11 mouse cellular contexts compared by ENCODE assay signal in the genomic region with DNA sequence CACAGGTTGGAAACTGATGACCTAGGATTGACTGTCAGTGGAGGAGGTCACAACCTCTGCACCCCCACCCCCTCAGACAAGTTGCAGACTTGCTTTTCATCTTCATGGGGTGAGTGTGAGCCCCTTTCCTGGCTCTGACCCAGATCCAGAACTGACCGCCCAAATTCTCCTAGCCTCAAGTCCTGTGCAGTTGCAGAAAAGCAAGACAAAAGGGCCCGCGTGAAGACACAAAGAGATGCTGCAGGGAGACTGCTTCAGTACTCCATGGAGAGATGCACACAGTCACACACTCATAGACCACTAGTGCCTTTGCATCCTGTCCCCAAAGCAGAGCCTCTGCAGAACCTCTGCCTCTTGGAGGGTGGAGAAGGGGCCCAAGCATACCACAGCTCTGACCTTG. TPM values are rescaled to one million over a fixed set of nuclear protein-coding genes. Genes with fewer than 3 reads are reported as not detected.
DNase-seq lines count a peak whose midpoint lies in the region; ATAC-seq and TF ChIP-seq lines count a peak whose summit lies in the region.
"Had no signal": no experiment of that assay in that cellular context is flagged by ENCODE, and none has a peak within 500 bp of the region (broad histone marks: within the 10 kb centered on the region; RNA-seq: fewer than 3 reads in every experiment).

No protein-coding gene starts in this region.

- intact Hi-C loops in heart, postnatal 10 days (cut with DNase I): loop anchor here (5.0 kb wide), 1 partner anchor 88 kb away; no protein-coding TSS in a partner anchor

- peaks cover 6% of the 10 kb centered on the region for H3K36me3 ChIP-seq in forebrain, postnatal 0 days (ENCODE audit: insufficient read depth)
- peaks cover 8% of the 10 kb centered on the region; the same call in 1 of the 2 replicates for H3K36me3 ChIP-seq in midbrain, embryonic 12.5 days
- no peaks in the 10 kb centered on the region for H3K36me3 ChIP-seq in lung, postnatal 0 days (ENCODE audit: insufficient read depth, low read length)
- H3K36me3 ChIP-seq: kidney, embryonic 15.5 days; liver, embryonic 15.5 days had no signal

- peak; percentile 27 for DNase-seq in right cerebral cortex, postnatal 25 days
- no peak for DNase-seq in right cerebral cortex, adult 18-20 months
- DNase-seq in forebrain, postnatal 0 days: peak; percentile 31
- no peak for DNase-seq in heart, postnatal 10 days
- DNase-seq in lung, postnatal 0 days (ENCODE audit: low spot score): no peak

- no peak for TF ChIP-seq CTCF in forebrain, postnatal 0 days (IDR thresholded peaks at IDR 0.05; ENCODE audit: low read depth)
- TF ChIP-seq CTCF in lung, postnatal 0 days (IDR thresholded peaks at IDR 0.05): no peak

- no peaks in the 10 kb centered on the region for H3K9me3 ChIP-seq in forebrain, postnatal 0 days (ENCODE audit: low read length)
- H3K9me3 ChIP-seq in midbrain, embryonic 12.5 days: no peaks in the 10 kb centered on the region
- no peaks in the 10 kb centered on the region for H3K9me3 ChIP-seq in lung, postnatal 0 days (ENCODE audit: low read length)
- H3K9me3 ChIP-seq: kidney, embryonic 15.5 days; liver, embryonic 15.5 days had no signal

- peak overlapping the region; percentile 25 for H3K4me3 ChIP-seq in forebrain, postnatal 0 days (ENCODE audit: low read depth, low read length)
- peak overlapping the region; percentile 96 for H3K4me3 ChIP-seq in midbrain, embryonic 12.5 days
- no peak overlapping the region for H3K4me3 ChIP-seq in lung, postnatal 0 days (ENCODE audit: low read depth, low read length)
- H3K4me3 ChIP-seq: liver, embryonic 15.5 days had no signal

- no peak for TF ChIP-seq EP300 in lung, postnatal 0 days (IDR thresholded peaks at IDR 0.05)

- no peaks in the 10 kb centered on the region for H3K27me3 ChIP-seq in forebrain, postnatal 0 days (ENCODE audit: insufficient read depth, low read length)
- H3K27me3 ChIP-seq in midbrain, embryonic 12.5 days: no peaks in the 10 kb centered on the region
- H3K27me3 ChIP-seq in lung, postnatal 0 days (replicated peaks; ENCODE audit: insufficient read depth, low read length): peaks cover 55% of the 10 kb centered on the region

- peaks cover 20% of the 10 kb centered on the region for H3K4me1 ChIP-seq in forebrain, postnatal 0 days (ENCODE audit: insufficient read depth)
- H3K4me1 ChIP-seq in midbrain, embryonic 12.5 days: peaks cover 56% of the 10 kb centered on the region
- peaks cover 10% of the 10 kb centered on the region; the same call in 1 of the 2 replicates for H3K4me1 ChIP-seq in lung, postnatal 0 days (ENCODE audit: insufficient read depth, low read depth, low read length)

- H3K4me2 ChIP-seq in forebrain, postnatal 0 days (ENCODE audit: low read depth): peak overlapping the region; percentile 61
- peak overlapping the region; percentile 83 for H3K4me2 ChIP-seq in midbrain, embryonic 12.5 days (replicated peaks)
- H3K4me2 ChIP-seq in lung, postnatal 0 days (replicated peaks; ENCODE audit: low read depth, low read length): no peak overlapping the region
- H3K4me2 ChIP-seq: liver, embryonic 15.5 days had no signal

- no peak for ATAC-seq in forebrain, postnatal 0 days
- no peak for ATAC-seq in midbrain, embryonic 12.5 days (ENCODE audit: low FRiP score, low read depth)
- no peak for ATAC-seq in lung, postnatal 0 days
- no peak for ATAC-seq in monocyte, adult 5-6 weeks (replicated peaks; ENCODE audit: insufficient number of reproducible peaks, low FRiP score, low TSS enrichment, poor library complexity, severe bottlenecking)

- H3K27ac ChIP-seq in forebrain, postnatal 0 days (ENCODE audit: low read depth, low read length): peak overlapping the region; percentile 66
- H3K27ac ChIP-seq in midbrain, embryonic 12.5 days (replicated peaks): peak overlapping the region; percentile 100
- H3K27ac ChIP-seq in lung, postnatal 0 days (ENCODE audit: low read length): no peak overlapping the region
- H3K27ac ChIP-seq: kidney, embryonic 15.5 days; liver, embryonic 15.5 days had no signal

- WGBS in forebrain, postnatal 0 days: 45% methylated on average over 3 of the region's 3 CpGs
- WGBS in midbrain, embryonic 12.5 days: 57% methylated on average over 3 of the region's 3 CpGs
- WGBS in lung, postnatal 0 days: 75% methylated on average over 3 of the region's 3 CpGs

- peak overlapping the region; percentile 45 for H3K9ac ChIP-seq in forebrain, postnatal 0 days
- H3K9ac ChIP-seq in midbrain, embryonic 12.5 days (replicated peaks): peak overlapping the region; percentile 99
- H3K9ac ChIP-seq in lung, postnatal 0 days (replicated peaks; ENCODE audit: low read depth): no peak overlapping the region
- H3K9ac ChIP-seq: kidney, embryonic 15.5 days; liver, embryonic 15.5 days had no signal

RNA-seq across cellular contexts. Expression of gene Ythdf1, which starts 25.4 kb away (rescaled TPM):
- total RNA-seq in forebrain, postnatal 0 days (2014; rRNA removed): 26.0 and 31.2 TPM in 2 replicates
- 49.9 and 51.7 TPM in 2 replicates for polyA plus RNA-seq in forebrain, postnatal 0 days (2015; fragmentation: Nextera tagmentation; extraction: Ambion mirVana)
- polyA plus RNA-seq in midbrain, embryonic 12.5 days (2016; fragmentation: Nextera tagmentation; extraction: Ambion mirVana): 65.2 and 67.2 TPM in 2 replicates
- 10 to 100 TPM; 46.6 to 46.9 TPM for total RNA-seq in heart, postnatal 10 days (2021)
- polyA plus RNA-seq in lung, postnatal 0 days (2015; fragmentation: Nextera tagmentation; extraction: Ambion mirVana): 40.3 and 42.4 TPM in 2 replicates
- 26.0 to 48.0 TPM (median 33.6 TPM) in 3 replicates for total RNA-seq in monocyte, adult 5-6 weeks (2017)

RNA-seq across cellular contexts. Expression of gene Birc7, which starts 33.5 kb away (rescaled TPM):
- total RNA-seq in forebrain, postnatal 0 days (2014; rRNA removed): 0.38 TPM in 1 of 2 replicates, not detected in the other
- 0.13 and 0.24 TPM in 2 replicates for polyA plus RNA-seq in forebrain, postnatal 0 days (2015; fragmentation: Nextera tagmentation; extraction: Ambion mirVana)
- 0.36 and 0.67 TPM in 2 replicates for polyA plus RNA-seq in midbrain, embryonic 12.5 days (2016; fragmentation: Nextera tagmentation; extraction: Ambion mirVana)
- not detected for total RNA-seq in heart, postnatal 10 days (2021)
- not detected in 2 replicates for polyA plus RNA-seq in lung, postnatal 0 days (2015; fragmentation: Nextera tagmentation; extraction: Ambion mirVana)
- total RNA-seq in monocyte, adult 5-6 weeks (2017): not detected in 3 replicates
- total RNA-seq: left cerebral cortex, postnatal 14 days had no signal
- polyA plus RNA-seq: kidney, embryonic 15.5 days; liver, embryonic 15.5 days; stomach, embryonic 14.5 days had no signal

RNA-seq across cellular contexts. Expression of gene Nkain4, which starts 59.2 kb away (rescaled TPM):
- 35.9 and 43.7 TPM in 2 replicates for total RNA-seq in forebrain, postnatal 0 days (2014; rRNA removed)
- 80.9 and 87.5 TPM in 2 replicates for polyA plus RNA-seq in forebrain, postnatal 0 days (2015; fragmentation: Nextera tagmentation; extraction: Ambion mirVana)
- polyA plus RNA-seq in midbrain, embryonic 12.5 days (2016; fragmentation: Nextera tagmentation; extraction: Ambion mirVana): 72.9 and 83.1 TPM in 2 replicates
- 10 to 100 TPM; 10.4 to 16.0 TPM for total RNA-seq in heart, postnatal 10 days (2021)
- polyA plus RNA-seq in lung, postnatal 0 days (2015; fragmentation: Nextera tagmentation; extraction: Ambion mirVana): 110 and 113 TPM in 2 replicates
- not detected in 3 replicates for total RNA-seq in monocyte, adult 5-6 weeks (2017)

Comparison
In these comparisons a context has a peak if more than half of its experiments do, and no peak if none do; other contexts are left out.
1. DNase-seq: peak in right cerebral cortex, postnatal 25 days (single experiment) and forebrain, postnatal 0 days (single experiment); none in right cerebral cortex, adult 18-20 months (single experiment), heart, postnatal 10 days (0 of 2) and lung, postnatal 0 days (single experiment).
2. RNA of gene Nkain4, which starts 59.2 kb away (total RNA-seq): 35.9 to 43.7 TPM in forebrain, postnatal 0 days and 10.4 to 16.0 TPM in heart, postnatal 10 days; not detected in monocyte, adult 5-6 weeks; every median in the first group is over 10 times any median in the second.